Mouse (Mus musculus) liver, embryonic 14.5 days (tissue): ENCODE measurements around the gene Hydin. TPM values are rescaled to one million over a fixed set of nuclear protein-coding genes. Genes with fewer than 3 reads are reported as not detected.

Source experiments
- ATAC-seq: fragments of 200-750 bp; cut with Nextera tagmentation; 2 replicates; pipeline ENCODE4 v1.8.0; 2017; ENCODE audit warnings: moderate number of reproducible peaks, mild to moderate bottlenecking, moderate library complexity; ENCODE audit not compliant: insufficient read depth
- DNase-seq, 3 experiments: peaks; one replicate each; pipeline ENCODE4 v3.0.0-alpha.2; 2012 to 2013; ENCODE audit warnings: low read depth in 3 of 3, low spot score in 3 of 3
- H3K27ac ChIP-seq: fragments of 300-500 bp; sonication (generic); 2 replicates; pipeline ENCODE4 v1.5.1; 2014; ENCODE audit warnings: moderate library complexity, mild to moderate bottlenecking, control low read depth, inconsistent platforms
- H3K27me3 ChIP-seq: fragments of 300-500 bp; sonication (generic); 2 replicates; pipeline ENCODE4 v1.6.1; 2014; ENCODE audit warnings: mild to moderate bottlenecking, low read length, moderate library complexity; ENCODE audit not compliant: control insufficient read depth, insufficient read depth
- H3K36me3 ChIP-seq: fragments of 300-500 bp; sonication (generic); replicated peaks from 2 replicates; pipeline ENCODE4 v1.6.1; 2014; ENCODE audit warnings: low read depth; ENCODE audit not compliant: control insufficient read depth, insufficient read depth
- H3K4me1 ChIP-seq, 2 experiments: fragments of 200-500 bp in 1 of 2; fragments of 300-500 bp in 1 of 2; sonication (generic) in 1 of 2; replicated peaks; 2 replicates each; pipeline ENCODE4 v1.6.1; 2012 to 2014; ENCODE audit warnings: antibody characterized with exemption in 1 of 2, inconsistent platforms in 1 of 2, low read length in 1 of 2; ENCODE audit not compliant: control insufficient read depth in 2 of 2, insufficient read depth in 2 of 2
- H3K4me2 ChIP-seq: fragments of 300-500 bp; sonication (generic); 2 replicates; pipeline ENCODE4 v1.6.1; 2014; ENCODE audit warnings: low read depth, mild to moderate bottlenecking, control low read depth, moderate library complexity
- H3K4me3 ChIP-seq, 2 experiments: fragments of 200-500 bp in 1 of 2; fragments of 300-500 bp in 1 of 2; sonication (generic) in 1 of 2; 2 replicates each; pipeline ENCODE4 v1.5.1; 2012 to 2014; ENCODE audit warnings: low read depth in 2 of 2, low read length in 2 of 2, mild to moderate bottlenecking in 2 of 2, control low read depth in 1 of 2, inconsistent platforms in 1 of 2, moderate library complexity in 1 of 2; ENCODE audit not compliant: insufficient read depth in 1 of 2
- H3K9ac ChIP-seq: fragments of 300-500 bp; sonication (generic); replicated peaks from 2 replicates; pipeline ENCODE4 v1.6.1; 2014; ENCODE audit warnings: mild to moderate bottlenecking, control low read depth, moderate library complexity
- H3K9me3 ChIP-seq: fragments of 300-500 bp; sonication (generic); 2 replicates; pipeline ENCODE4 v1.6.1; 2016; ENCODE audit warnings: low read length, mixed read lengths; ENCODE audit not compliant: control insufficient read depth
- CTCF ChIP-seq: IDR thresholded peaks from 2 replicates; pipeline ENCODE4 v1.5.1; 2016; ENCODE audit warnings: antibody characterized with exemption, low read depth, control low read depth
- EP300 ChIP-seq: IDR thresholded peaks from 2 replicates; pipeline ENCODE4 v1.6.1; 2016; ENCODE audit warnings: antibody characterized with exemption, low read depth
- WGBS: fragments of 180-500 bp; shearing (Covaris S2); extraction: QIAGEN DNeasy Blood & Tissue Kit; methylation state at CpG from one replicate; pipeline ENCODE4 v1.1.7; 2014; ENCODE audit not compliant: insufficient replicate concordance; 5-methylcytosine and 5-hydroxymethylcytosine counted together
- polyA plus RNA-seq, 2 experiments: library from polyadenylated mRNA; depleted of rRNA in 1 of 2; stranded (reverse) in 1 of 2; unstranded in 1 of 2; fragments of >200 nt; fragmentation: Nextera tagmentation in 1 of 2; extraction: Ambion mirVana in 1 of 2; gene quantifications; 2 replicates each; pipeline versions ENCODE4 v1.2.1 to v1.2.3; 2012 to 2014

The Hydin gene
- polyA plus RNA-seq, 2 experiments = 0.03 to 0.10 TPM

DNA sequence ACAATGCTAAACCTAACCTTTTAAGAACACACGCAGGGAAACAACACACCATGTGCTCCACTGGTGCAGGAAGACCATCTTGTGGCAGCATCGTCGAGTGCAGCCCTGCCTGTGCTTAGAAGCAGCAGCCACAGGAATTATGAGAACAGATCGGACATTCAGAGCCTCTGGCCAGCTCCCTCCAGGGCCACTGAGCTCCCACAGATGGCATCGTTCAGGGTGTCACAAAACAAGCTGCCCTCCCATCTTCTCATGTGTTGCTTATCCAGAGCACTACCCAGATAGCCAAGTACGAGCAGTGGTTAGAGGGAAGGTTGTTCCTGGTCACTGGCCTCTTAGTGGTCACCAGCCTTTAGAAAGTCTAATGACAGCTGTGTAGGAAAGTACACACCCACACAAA lies 382.5 kb downstream of the Hydin start:
- H3K9me3 ChIP-seq = no peaks in the 10 kb centered on the region
- H3K9ac ChIP-seq = no peak overlapping the region
- 72% methylated on average over 6 of the region's 6 CpGs for whole genome bisulfite sequencing
- DNase-seq = no peak
- TF ChIP-seq CTCF = no peak
- no peak for TF ChIP-seq EP300
- no peaks in the 10 kb centered on the region; the same call in none of the 2 replicates for H3K36me3 ChIP-seq
- no peaks in the 10 kb centered on the region for H3K27me3 ChIP-seq
- H3K4me3 ChIP-seq = no peak overlapping the region
- no peak overlapping the region for H3K4me2 ChIP-seq
- no peak overlapping the region for H3K27ac ChIP-seq
- no peaks in the 10 kb centered on the region for H3K4me1 ChIP-seq
- no peak for ATAC-seq

DNA sequence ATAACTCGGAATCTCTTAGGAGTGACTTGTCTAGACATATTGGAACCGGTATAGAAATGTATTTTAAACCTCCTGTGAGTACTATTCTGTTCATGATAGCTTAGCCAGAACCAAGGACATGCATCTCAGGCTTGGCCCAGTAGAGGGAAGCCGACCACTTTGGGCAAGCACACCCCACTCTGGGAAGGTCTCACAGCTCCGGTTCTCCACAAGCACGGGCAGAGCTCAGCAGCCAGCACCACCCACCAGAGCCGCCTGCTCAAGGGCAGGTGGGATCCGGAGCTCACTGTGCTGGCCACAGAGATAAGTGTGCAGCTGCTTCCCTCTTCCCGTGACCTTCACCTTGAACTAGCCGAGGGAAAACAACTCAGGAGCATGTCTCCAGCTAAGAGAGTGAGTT lies 384.1 kb downstream of the Hydin start:
- Histone ChIP-seq H3K36me3 (no peaks in the 10 kb centered on the region; the same call in none of the 2 replicates), H3K9me3 (no peaks in the 10 kb centered on the region), H3K27ac (no peak overlapping the region), H3K4me3 (no peak overlapping the region), H3K4me2 (no peak overlapping the region), H3K27me3 (no peaks in the 10 kb centered on the region), H3K4me1 (no peaks in the 10 kb centered on the region), H3K9ac (no peak overlapping the region)
- 69% methylated on average over 9 of the region's 9 CpGs for WGBS
- ATAC-seq (no peak), DNase-seq (no peak)
- no peak for TF ChIP-seq CTCF
- no peak for TF ChIP-seq EP300

DNA sequence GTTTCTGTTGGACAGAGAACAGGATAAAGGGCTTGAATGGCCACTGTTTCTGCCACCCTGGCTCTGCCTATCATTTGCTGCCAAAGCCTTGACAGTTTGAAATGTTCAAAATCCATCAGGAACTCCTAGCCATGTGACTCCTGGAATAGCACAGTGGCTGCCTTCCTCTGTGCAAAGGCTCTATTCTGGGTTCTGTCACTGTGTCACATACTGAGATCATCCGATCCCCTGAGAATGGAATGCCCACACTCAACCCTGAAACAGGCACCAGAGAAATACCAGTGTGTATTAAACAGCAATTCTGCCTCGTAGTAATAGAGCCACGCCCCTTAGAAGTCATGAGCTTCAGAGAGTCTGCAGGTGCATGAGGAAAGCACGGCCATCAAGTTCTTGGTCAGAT lies 385.1 kb downstream of the Hydin start:
- Histone ChIP-seq H3K4me1 (no peaks in the 10 kb centered on the region), H3K27me3 (no peaks in the 10 kb centered on the region), H3K4me3 (no peak overlapping the region), H3K36me3 (no peaks in the 10 kb centered on the region; the same call in none of the 2 replicates), H3K27ac (no peak overlapping the region), H3K9ac (no peak overlapping the region), H3K4me2 (no peak overlapping the region), H3K9me3 (no peaks in the 10 kb centered on the region)
- no peak for DNase-seq
- TF ChIP-seq CTCF (no peak), EP300 (no peak)
- 67% methylated on average over 4 of the region's 4 CpGs for WGBS
- ATAC-seq = no peak

DNA sequence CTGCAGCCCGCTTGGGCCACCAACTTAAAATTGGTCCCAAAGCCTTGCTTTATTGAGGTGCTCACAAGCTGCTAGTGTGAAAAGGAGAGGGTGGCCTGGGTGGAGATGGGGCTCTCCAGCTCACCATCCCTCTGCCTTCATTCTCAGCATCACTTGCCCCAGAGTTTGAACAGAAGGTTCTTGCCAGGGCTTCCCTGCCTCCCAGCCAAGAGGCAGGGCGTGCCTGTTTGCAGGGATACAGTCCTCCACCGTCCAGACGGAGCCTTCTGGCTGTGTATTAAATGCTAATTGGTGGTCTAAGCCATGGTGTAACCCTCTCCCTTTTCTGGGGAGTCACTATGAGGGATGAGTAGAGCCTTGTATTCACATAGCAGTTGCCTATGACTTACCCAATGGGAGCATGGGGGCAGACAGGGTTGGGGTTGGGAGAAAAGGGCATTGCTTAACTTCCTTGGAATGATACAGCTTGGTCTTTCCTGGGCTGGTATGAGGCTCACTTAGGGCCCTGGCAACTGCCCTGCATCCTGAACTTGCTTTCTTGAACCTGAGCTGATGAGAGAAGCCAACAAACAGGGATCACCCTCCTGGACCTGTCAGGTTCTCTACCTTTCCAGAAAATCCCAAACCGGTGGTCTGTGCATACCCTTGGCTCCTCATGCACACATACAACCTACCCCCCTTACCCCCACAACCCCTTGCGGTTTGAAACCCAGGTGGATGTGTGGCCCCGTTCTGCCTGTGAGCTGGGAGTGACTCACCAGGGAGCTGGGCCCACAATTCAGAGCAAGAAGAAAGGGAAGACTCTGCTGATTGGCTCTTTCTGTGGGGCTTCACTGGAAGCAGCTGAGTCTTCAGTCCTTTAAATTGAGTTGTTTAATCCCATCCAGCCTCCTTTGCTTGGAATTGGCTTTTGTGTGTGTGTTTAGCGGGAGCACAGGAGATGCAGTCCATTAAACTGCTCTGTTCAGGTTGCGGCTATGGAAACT lies 387.6 kb downstream of the Hydin start:
- Histone ChIP-seq H3K9ac (no peak overlapping the region), H3K4me1 (no peaks in the 10 kb centered on the region), H3K4me3 (no peak overlapping the region), H3K36me3 (no peaks in the 10 kb centered on the region; the same call in none of the 2 replicates), H3K27me3 (no peaks in the 10 kb centered on the region), H3K9me3 (no peaks in the 10 kb centered on the region), H3K4me2 (no peak overlapping the region), H3K27ac (no peak overlapping the region)
- ATAC-seq (no peak), DNase-seq (no peak)
- TF ChIP-seq EP300 (no peak), CTCF (no peak)
- WGBS = 71% methylated on average over 9 of the region's 9 CpGs

DNA sequence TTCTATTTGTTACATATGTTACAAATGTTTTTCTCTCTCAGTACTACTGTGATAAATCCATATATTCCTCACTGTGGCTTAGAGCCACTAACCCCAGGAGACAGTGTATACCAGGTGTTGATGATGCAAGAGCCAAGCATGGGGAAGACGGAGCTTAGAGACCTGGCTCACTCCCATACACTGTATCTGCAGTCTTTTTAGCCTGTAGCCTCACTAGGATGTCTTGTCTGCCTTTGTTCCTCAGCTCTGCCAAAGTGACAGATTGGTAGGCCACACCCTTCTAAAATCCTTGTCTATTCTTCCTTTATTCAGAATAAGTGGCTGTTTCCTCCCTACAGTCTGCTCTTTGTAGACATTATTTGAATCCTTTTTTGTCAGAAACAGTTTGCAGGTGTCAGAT lies 389.1 kb downstream of the Hydin start:
- DNase-seq = no peak
- Histone ChIP-seq H3K4me3 (no peak overlapping the region), H3K4me1 (no peaks in the 10 kb centered on the region), H3K27me3 (no peaks in the 10 kb centered on the region), H3K4me2 (no peak overlapping the region), H3K27ac (no peak overlapping the region), H3K36me3 (no peaks in the 10 kb centered on the region; the same call in 1 of the 2 replicates), H3K9ac (no peak overlapping the region), H3K9me3 (no peaks in the 10 kb centered on the region)
- TF ChIP-seq CTCF (no peak), EP300 (no peak)
- WGBS = 81% methylated on average over 1 of the region's 1 CpGs
- ATAC-seq = no peak
